Mouse (Mus musculus) telencephalon, adult 2 months (tissue): ENCODE data around the gene Cd247.

Source experiments
- DNase-seq: peaks from one replicate; pipeline ENCODE4 v3.0.0-alpha.2; 2011; ENCODE audit warnings: low read depth, low spot score

Gene Cd247

DNA sequence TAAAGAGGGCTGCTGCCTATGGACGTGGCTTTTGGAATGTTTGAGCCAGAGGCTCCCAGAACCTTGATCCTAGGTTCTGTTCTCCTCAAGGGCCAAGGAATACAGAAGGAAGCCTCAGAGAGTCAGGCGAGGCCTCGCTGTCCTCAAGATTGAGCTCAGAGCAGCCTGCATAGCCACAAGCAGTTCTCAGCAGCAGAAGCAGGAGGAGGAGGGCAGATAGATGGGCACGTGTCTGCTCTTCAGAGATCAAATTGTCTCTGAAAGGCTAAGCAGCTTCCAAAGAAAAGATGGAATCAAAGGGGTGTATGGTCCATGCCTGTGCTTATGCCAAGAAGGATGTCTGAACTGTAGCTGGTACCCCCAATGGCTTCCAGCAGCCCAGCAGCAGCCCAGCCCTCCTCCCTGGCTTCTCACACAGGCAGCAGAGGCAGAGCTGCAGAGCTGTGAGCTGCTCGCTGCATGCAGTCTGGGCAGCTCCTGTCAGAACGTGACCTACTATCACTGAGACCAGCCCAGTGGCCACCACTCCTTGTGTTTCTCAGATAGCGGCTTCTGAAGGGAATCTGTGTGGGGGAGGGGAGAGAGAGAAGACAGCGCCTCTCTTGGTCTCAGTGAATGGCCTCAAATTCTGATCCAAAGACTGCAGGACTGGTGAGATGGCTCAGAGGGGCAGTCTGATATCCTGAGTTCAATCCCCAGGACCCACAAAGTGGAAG, 29.8 kb downstream of the Cd247 start:
- no peak for DNase-seq

DNA sequence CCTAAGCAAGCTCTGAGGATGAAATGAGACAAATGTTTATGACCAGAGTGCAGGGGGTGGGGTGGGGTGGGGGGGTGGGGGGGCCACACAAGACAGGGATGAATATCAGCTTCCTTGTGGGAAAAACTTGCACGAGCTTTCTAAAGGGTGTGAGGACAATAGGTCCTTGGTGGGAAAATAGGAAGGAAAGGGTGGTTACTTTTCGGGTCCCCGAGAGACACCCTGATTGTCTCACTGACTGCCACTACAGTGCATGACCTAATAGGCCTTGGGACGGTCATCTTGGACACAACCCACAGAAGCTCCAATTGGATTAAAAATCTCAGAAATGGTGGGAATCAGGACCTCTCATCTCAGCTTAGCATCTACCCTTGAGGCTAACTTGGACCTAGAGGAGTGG, 30.7 kb downstream of the Cd247 start:
- no peak for DNase-seq

DNA sequence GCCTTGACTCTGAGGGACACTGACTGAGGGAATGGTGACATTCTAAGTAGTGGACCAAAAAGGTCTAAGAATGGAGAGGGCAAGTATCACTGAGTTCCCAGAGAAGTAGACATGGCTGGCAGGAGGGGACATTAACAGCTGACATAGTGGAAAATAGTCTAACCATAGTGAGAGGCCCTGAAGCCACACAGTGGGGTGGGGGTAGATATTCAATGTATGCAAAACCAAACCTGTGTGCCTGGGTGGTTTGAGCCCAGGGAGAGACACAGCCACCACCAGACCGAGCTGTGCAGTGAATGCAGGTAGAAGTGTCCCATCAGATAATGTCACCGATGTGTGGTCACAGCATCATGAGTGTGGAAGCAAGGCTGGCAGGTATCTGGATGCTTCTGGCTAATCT, 33.5 kb downstream of the Cd247 start:
- no peak for DNase-seq

DNA sequence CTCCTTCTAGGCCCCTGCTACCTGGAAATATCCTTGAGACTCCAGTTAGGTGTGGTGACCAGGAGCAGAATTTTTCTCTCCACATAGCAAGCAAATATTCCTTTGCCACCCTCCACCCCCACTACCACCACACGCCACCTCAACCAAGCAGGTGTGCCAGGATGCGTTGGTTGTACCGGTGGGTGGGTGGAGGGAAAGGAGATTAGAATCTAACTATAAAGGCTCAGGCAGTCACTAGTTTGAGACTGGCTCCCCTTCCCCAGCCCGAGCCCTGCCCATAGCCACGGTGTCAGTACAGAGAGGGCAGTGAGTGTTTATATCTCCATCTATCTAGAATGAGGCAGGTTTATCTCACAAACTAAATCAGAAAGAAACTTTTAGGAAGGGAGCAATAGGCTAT, 39.7 kb downstream of the Cd247 start:
- no peak for DNase-seq

DNA sequence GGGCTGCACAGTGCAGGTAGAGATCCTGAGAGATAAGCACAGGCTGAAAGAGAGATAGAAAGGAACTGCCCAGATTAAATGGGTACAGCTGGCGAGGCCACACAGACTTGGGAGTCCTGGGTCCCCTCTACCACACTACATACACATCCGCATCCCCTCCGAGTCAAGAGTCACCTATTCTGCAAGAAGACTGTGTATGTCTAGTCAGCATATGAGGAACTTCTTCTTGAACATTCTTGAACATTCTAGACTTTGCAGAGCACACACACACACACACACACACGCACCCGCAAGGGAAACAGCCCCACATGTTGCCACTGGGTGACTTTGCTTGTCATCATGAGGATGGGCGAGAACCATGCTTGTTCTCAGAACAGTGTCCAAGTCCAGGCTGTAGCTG, 40.1 kb downstream of the Cd247 start:
- no peak for DNase-seq

DNA sequence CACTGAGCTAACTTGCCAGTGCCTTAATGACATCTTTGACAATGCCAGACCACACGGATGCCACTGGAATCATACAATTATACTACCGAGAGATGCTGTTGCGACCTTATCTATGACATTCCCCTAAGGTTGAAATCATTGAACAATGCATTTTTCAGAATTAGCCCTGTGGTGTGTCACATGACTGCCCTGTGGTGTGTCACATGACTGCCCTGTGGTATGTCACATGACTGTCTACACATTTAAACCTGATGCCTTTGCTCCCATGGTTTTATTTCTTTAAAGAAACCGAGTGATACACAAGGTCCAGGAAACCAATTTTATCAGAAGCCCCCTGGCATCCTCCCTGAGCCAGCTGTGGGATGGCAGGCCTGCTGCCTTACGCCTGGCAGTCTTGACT, 41.4 kb downstream of the Cd247 start:
- no peak for DNase-seq

DNA sequence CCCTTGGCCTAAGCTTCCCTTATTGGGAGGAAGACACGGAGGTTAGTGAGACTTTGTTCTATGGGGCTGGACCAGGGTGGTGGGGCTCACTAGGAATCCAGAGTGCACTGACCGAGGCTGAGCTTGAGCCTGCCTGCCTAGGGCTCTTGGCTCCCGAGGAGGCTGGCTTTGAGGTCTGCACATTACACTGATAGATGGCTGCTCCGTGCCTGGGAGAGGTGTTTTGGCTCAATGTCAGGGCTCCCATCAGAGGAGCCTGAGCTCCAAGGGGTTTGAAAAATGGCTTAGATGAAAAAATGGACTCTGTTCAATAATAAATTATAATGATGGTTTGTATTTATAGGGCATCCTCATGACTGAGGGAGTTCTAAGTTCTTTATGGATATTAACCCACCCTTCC, 44.8 kb downstream of the Cd247 start:
- no peak for DNase-seq

DNA sequence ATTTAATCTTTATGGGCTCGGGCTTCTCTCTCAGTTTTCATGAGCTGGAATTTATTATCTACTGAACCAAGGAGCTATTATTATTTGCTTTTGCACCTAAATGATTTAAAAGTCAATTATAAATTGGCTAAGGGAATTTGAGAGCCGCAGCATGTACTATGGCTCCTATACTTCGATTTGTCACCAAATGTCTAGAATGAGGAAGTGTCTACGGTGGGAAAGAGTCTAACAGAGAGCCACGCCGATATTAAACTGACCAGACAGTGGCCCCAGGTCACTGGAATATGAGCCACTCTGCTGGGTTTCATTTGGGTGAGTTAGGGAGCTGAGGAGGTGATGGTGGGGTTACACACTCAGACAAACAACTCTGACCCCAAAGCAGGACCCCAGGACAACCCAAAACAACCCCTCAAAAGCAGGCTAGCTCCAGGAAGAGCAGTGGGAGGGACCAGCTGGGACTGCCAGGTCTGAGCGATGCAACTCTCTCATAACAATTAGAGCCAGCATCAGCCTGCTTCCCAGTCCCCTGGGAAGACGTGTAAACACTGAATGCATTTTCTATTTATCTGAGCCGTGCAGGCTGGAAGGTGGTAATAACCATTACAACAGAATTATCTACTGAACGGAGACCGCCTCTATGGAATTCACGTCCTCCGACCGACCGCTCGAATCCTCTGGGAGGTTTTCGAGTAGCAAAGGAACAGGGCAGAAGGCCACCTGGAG, 45.6 kb downstream of the Cd247 start:
- no peak for DNase-seq

DNA sequence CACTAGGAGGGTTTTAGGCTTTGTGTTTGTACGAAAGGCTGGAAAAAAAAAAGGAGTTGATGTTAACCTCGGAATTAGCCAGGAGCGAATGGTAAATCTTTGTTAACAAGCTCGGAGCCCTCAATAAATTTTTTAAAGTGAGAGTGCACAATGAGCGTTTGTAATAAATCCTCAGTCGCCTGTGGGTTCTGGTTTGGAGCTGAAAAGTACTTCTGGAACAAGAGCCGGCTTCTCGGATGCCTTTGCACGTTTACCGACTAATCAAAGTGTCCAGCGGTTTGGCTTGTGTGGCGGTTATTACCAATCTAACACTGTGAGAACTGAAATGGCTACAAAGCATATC, 46.1 kb downstream of the Cd247 start:
- DNase-seq = no peak

DNA sequence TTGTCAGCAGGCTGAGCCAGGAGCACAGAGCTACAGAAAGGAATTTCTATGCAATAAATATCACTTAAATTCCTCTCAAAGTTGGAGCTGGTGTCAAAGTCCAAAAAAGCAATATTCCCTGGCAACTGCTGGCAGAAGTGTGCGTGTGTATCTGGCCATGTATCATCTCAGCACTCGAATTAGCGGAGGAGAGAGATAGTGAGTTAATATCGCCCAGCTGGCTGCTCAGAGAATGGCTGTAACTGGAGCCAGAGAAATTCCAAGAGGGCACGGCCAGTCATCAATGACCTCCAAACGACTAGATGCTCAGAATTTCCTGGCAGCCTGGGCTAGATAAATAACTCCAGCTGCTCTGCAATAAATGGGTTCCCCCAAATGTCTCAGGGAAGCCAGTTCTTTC, 48.0 kb downstream of the Cd247 start:
- no peak for DNase-seq

DNA sequence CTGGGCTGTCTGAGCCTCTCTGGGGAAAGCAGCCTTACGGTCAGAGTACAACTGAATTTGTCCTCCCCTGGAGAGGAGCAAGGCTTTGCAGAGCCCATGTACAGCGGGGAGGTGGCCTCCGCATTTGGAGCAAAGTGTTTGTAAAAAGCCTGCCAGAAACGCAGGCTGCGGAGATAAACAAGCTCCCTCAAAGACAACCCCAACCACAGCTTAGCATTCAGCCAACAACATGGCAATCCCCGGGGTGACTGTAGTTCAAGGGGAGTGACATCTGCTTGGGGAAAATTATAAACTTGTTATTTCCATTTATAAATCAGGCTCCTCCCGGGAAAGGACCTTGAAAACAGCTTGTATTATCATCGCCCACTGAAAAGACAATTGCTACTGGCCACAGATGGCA, 49.1 kb downstream of the Cd247 start:
- no peak for DNase-seq

DNA sequence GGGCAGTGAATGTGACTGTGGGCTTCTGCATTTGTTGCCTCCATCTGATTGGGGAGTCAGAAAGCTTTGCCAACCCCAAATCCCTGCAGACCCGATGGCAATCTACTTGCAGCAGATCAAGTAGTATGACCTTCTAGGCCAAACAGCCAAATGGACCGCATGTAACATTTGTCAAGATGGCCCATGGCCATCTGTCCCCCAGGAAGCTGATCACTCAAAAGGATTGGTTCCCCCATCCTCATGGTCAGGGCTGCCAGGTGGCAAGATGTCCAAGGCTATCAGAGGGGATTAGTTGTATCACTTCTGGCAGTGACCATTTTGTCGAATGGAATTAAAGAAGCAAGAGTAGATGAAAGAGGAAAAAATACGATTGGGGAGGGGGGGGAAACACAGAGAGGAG, 50.7 kb downstream of the Cd247 start:
- no peak for DNase-seq

DNA sequence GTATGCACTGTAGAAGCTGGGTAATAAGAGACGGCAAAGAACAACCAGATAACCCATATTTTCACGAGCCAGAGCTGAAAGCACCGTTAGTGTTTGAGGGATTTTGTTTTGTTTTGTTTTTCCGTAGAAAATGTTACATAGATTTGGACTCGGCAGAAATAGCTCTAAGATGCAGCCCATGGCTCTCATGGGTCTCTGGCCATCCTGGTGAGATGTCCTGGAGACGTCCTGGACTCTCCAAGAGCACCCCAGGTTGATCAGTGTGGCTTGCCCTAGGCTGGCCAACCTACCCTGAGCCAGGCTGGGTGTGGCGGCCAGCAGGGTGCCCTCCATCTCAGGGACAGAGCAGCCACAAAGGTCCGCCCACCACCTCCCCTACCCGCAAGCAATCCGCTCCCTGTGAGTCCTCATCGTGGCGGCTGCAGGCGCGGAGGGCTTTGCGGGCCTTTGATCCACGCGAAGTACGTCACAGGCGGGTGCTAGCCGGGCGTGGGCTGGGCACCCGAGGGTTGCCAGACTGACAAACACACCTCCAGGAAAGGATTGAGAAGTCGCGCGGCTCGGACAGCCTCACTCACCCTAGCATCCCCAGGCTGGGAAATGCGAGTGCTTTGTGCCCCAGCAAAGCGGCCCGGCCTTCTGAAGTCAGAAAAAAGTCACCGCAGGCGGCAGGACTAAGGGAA, 52.2 kb downstream of the Cd247 start:
- DNase-seq = no peak

DNA sequence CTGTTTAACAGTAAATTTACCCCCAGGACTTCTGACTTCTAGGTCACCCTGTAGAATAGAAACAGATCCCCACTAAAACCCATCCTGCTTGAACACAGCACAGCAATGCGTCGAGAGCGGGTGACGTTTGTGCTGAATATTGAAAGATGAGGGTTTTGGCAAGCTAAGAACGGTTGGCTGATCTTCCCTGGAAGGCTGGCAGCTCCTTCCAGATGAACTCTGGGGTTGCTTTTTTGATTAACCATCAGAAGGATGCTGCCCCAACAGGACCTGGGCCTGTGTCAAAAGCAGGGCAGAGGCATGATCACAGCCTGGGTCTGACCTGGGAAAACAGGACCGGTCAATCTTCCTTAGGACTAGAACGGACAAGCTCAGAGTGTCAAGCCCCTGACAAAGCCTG, 53.7 kb downstream of the Cd247 start:
- DNase-seq = no peak

DNA sequence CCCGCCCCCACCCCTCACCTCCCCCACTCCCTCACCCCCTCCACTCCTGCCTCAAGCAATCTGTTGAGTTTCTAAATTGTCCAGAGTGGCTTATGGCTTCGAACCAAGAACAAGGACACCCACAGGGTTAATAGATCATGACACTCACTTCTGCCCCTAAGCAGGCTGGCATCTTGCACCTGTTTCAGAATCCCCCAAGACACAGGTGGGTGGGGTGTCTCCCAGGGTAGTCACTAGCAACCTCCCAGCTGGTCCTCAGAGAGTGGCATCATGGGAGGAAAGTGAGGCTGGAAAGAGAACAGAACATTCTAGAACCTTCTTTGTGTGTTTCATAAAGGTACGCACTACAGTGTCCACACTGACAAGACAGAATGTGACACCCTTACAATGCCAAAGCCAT, 55.1 kb downstream of the Cd247 start:
- DNase-seq = no peak

DNA sequence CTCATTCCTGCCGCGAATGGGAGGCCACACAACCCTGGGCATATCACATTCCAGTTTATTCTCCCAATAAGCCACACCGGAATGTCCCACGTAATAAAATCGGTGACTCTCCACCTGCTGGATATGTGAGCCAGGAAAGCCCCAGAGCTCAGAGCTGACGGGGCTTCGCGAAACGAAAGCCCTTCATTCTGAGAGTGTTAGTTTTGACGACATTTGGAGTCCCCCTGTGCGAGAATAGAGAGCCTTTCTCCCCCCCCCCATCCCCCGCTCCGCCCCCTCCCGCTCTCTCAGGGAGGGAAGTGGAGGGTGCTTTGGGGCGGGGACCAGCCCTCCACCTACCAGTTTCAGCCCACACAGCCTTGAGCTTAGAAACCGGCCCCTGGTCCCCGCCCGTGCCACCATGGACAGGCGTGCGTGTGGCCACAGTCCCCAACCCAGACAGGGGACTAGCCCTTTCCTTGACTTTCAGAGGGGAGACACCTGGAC, 56.0 kb downstream of the Cd247 start:
- no peak for DNase-seq

DNA sequence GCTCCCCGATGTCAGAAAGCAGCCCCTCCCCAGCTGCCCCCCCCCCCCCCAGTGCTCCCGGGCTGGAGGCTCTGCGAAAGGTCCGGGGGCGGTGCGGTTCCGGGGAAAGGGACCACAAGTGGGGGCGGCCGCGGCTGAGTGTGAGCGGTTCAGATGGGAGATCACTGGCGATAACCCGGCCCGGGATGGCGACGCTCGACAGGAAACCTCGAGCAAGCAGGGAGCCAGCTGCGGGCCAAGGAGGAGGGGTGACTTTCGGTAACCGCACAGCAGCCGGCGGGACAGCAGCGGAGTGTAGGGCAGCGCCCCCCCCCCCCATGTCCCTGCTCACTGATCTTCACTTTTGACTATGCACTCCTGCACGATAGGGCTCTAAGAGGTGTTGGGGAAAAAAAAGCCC, 56.5 kb downstream of the Cd247 start:
- no peak for DNase-seq

DNA sequence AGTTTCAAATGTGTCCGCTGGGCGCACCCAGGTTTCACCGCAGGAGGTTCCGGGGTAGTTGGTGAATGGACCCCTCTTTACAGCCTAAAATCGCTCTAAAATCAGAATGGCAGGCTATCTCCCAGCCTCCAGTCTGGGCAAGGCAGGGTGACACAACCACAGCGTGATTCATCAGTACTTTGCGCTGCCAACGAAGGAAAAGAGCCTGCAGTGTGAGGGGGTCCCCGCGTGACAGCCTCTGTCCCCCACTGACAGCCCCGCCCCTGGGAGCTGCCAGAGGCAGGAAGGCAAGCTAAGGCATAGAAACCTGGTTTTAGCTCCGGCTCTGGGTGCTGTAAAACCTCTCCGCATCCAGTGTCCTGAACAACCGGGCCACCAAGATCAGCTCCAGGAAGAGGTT, 56.9 kb downstream of the Cd247 start:
- DNase-seq = no peak

DNA sequence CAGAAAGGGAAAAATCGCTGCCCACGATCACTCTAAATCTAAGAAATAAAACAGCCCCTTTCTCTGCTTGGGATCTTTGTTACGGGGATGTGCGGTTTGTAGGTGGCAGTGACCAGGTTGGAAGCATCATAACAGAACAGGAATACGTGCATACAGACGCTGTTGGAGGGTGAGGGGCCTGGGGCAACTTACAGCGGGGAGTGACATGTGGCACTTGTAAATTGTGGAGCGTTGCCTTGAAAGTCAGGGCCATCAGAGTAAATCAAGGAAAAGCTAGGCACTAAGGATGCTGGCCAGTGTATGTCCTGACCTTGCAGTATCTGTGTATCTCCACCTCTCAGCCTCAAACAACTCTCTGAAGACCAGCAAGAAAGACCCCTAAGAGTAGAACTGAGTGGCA, 59.9 kb downstream of the Cd247 start:
- DNase-seq = no peak

DNA sequence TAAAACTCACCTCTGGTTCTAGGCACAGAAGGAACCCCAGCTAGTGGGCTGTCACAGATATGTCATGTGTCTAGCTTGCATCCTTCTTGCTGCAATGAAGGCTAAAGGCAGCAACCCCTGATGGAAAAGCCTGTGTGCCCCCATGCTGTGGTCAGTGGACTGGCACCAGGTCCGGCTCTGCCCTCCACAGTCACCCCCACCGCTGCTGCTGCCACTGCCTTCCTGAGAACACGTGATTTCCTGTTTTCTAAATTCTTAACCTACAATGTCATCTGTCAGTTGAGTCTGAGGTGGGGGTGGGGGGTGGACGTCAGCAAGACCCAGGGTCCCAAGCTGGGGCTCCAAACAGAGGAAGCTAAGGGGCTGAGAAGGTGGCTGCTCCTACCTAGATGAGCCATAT, 60.4 kb downstream of the Cd247 start:
- DNase-seq = no peak

DNA sequence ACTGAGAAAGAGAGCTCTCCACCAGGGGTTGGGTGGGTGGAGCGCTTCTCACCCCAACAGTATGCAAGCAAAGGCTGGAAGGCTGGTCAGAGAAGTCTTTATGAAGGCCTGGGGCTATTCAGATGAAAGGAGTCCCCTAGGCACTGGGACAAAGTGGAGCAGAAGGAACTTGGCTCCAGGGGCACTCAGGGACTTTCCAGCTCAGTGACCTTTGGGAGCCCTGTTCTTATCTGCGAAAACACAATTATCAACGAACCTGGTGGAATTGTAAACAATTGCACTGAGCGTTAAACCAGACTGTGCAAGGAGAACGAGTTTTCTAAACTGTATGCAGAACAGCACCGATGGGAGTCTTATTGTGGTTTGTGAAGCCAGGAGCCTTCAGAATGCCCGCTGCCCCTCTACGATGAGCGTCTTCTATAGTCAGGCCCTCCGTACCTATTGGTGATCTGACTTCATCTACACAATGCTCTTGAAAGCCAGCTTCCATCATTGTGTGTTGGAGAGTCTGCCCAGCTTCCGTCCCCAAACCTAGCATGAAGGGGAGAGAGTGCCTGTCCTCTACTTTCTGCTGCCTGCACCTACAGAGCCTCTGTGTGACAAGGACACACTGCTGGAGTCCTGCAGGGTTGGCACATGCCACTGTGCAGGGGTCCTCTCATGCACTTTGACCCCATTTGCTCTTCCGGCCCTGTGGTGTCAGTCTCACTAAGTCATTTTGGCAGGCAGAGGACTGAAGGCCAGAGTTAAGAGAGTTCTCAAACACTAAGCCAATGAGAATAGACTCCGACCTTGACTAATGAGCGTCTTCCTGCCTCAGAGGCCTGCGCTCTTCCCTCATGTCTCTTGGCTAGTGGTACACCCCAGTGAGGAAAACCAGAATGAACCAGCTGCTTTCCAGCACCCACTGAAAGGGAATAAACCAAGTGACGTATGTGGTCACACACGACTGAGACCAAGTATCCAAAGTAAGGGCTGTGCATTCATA, 61.3 kb downstream of the Cd247 start:
- DNase-seq = no peak

DNA sequence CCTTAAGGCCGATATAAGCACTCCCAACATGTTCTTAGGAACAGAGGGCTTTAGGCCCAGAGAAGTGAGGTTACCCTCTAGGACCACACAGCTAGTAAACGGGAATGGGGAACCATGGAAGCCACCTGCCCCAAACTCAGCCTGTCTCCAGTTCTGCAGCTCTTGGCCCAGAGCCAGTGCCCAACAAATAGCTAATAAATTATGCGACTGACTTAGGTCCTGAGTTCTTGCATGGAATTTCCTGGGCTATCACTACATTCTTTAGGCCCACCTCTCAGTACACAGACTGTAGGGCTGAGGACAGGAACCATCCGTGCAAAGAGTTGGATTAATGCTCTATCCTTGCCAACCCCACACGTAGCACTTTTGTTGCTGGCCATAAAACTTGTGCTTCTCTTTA, 63.6 kb downstream of the Cd247 start:
- no peak for DNase-seq
